Mouse (Mus musculus): ENCODE measurements around the gene Gm10563.

GRCm38 (mm10) chr4:155589356-155589755 is 55.9 kb downstream of the Gm10563 start:
- TF ChIP-seq POLR2A (IDR thresholded peaks at IDR 0.05; ENCODE audit: insufficient read length, low read depth) (no peak), TCF3 (IDR thresholded peaks at IDR 0.05; ENCODE audit: insufficient read length, low read depth) (no peak), TCF12 (IDR thresholded peaks at IDR 0.05; ENCODE audit: insufficient read depth, poor library complexity, severe bottlenecking) (no peak), POLR2AphosphoS2 (IDR thresholded peaks at IDR 0.05; ENCODE audit: insufficient read length, low read depth) (no peak), USF1 (IDR thresholded peaks at IDR 0.05; ENCODE audit: low read depth) (no peak), MAX (IDR thresholded peaks at IDR 0.05; ENCODE audit: low read depth) (no peak)
